Mouse (Mus musculus): ENCODE data around the gene Piezo1. TPM values are rescaled to one million over a fixed set of nuclear protein-coding genes. Genes with fewer than 3 reads are reported as not detected.

Piezo1 gene
- total RNA-seq, 2 experiments from 2014 or later = 3.2 to 3.5 TPM

Small RNA genes lying within 50 kb of the gene (microRNA-seq; reads per million reads assigned to microRNA genes)
- 0 reads per million in 2 experiments for gene Gm24366

Other genes with a start within 250 kb of the Piezo1 start
- 1 to 10 TPM in 1 of 2 experiments, under 1 TPM in 1; 0.41 to 1.3 TPM for gene Trhr2, start 190.6 kb downstream of the Piezo1 start, total RNA-seq (2021)
- 10 to 100 TPM; 38.8 to 39.5 TPM for gene Zc3h18, start 174.7 kb downstream of the Piezo1 start, total RNA-seq (2021)
- gene Il17c, start 129.3 kb downstream of the Piezo1 start, total RNA-seq (2021) = not detected
- 10 to 100 TPM; 10.8 to 11.3 TPM for gene Cyba, start 118.4 kb downstream of the Piezo1 start, total RNA-seq (2021)
- 10 to 100 TPM; 18.5 to 22.1 TPM for gene Mvd, start 107.9 kb downstream of the Piezo1 start, total RNA-seq (2021)
- not detected for gene Snai3, start 90.6 kb downstream of the Piezo1 start, total RNA-seq (2021)
- gene Rnf166, start 75.3 kb downstream of the Piezo1 start, total RNA-seq (2021) = 10 to 100 TPM; 40.3 to 45.5 TPM
- gene Ctu2, start 75.2 kb downstream of the Piezo1 start, total RNA-seq (2021) = 10 to 100 TPM; 21.1 to 22.3 TPM
- gene Cdt1, start 16.7 kb upstream of the Piezo1 start, total RNA-seq (2021) = 1 to 10 TPM; 1.2 to 1.8 TPM
- 10 to 100 TPM; 58.1 to 61.6 TPM for gene Aprt, start 25.6 kb upstream of the Piezo1 start, total RNA-seq (2021)
- 10 to 100 TPM; 10.2 to 10.9 TPM for gene Galns, start 60.1 kb upstream of the Piezo1 start, total RNA-seq (2021)
- gene Trappc2l, start 60.3 kb upstream of the Piezo1 start, total RNA-seq (2021) = 10 to 100 TPM; 82.1 to 82.7 TPM
- not detected for gene Pabpn1l, start 71.4 kb upstream of the Piezo1 start, total RNA-seq (2021)
- gene Cbfa2t3, start 147.8 kb upstream of the Piezo1 start, total RNA-seq (2021) = 10 to 100 TPM; 46.3 to 52.5 TPM
- 10 to 100 TPM; 17.7 to 21.0 TPM for gene Acsf3, start 224.2 kb upstream of the Piezo1 start, total RNA-seq (2021)